In genomic region chr17:13746330-13746729, GRCm38 (mm10) we compare ENCODE assay signal across 22 mouse cellular contexts. TPM values are rescaled to one million over a fixed set of nuclear protein-coding genes. Genes with fewer than 3 reads are reported as not detected.
DNase-seq lines count a peak whose midpoint lies in the region; ATAC-seq and TF ChIP-seq lines count a peak whose summit lies in the region.
"Had no signal": no experiment of that assay in that cellular context is flagged by ENCODE, and none has a peak within 500 bp of the region (broad histone marks: within the 10 kb centered on the region; RNA-seq: fewer than 3 reads in every experiment).

No protein-coding gene starts in this region.

- H3K9ac ChIP-seq in heart, adult 2 months (ENCODE audit: low read depth, low read length): no peak overlapping the region
- no peak overlapping the region for H3K9ac ChIP-seq in lung, embryonic 14.5 days
- no peak overlapping the region for H3K9ac ChIP-seq in CH12.LX (ENCODE audit: insufficient read depth, low read depth)
- no peak overlapping the region for H3K9ac ChIP-seq in kidney, embryonic 15.5 days
- H3K9ac ChIP-seq: heart, embryonic 15.5 days; hindbrain, embryonic 13.5 days; intestine, embryonic 15.5 days; liver, embryonic 15.5 days; midbrain, embryonic 15.5 days; neural tube, embryonic 15.5 days had no signal

- H3K79me2 ChIP-seq in heart, adult 2 months (replicated peaks; ENCODE audit: control insufficient read depth, insufficient read depth, low read length): no peaks in the 10 kb centered on the region
- no peaks in the 10 kb centered on the region for H3K79me2 ChIP-seq in CH12.LX (replicated peaks; ENCODE audit: control insufficient read depth, extremely low read depth, insufficient read depth, poor library complexity, severe bottlenecking)

- WGBS in heart, adult 2 months: 44% methylated on average over 6 of the region's 6 CpGs
- WGBS in lung, embryonic 14.5 days: 60% methylated on average over 6 of the region's 6 CpGs
- 59% methylated on average over 6 of the region's 6 CpGs for WGBS in kidney, embryonic 15.5 days

- no peak overlapping the region for H3K4me3 ChIP-seq in heart, adult 2 months
- no peak overlapping the region for H3K4me3 ChIP-seq in lung, embryonic 14.5 days (ENCODE audit: low read depth, low read length)
- no peak overlapping the region for H3K4me3 ChIP-seq in CH12.LX (replicated peaks in 1 of 3; ENCODE audit: low read depth in 2 of 3, low read length in 2 of 3, poor library complexity in 1 of 3)
- no peak overlapping the region for H3K4me3 ChIP-seq in kidney, embryonic 15.5 days (replicated peaks)
- H3K4me3 ChIP-seq: heart, embryonic 15.5 days; hindbrain, embryonic 13.5 days; intestine, embryonic 15.5 days; liver, embryonic 15.5 days; midbrain, embryonic 15.5 days; myocyte; neural tube, embryonic 15.5 days had no signal

- TF ChIP-seq CTCF in heart, adult 2 months (IDR thresholded peaks at IDR 0.05): 0 out of 2 replicates have a peak, but pooled peaks have one; percentile 7
- TF ChIP-seq CTCF in lung, embryonic 14.5 days (IDR thresholded peaks at IDR 0.05; ENCODE audit: low read depth): no peak
- no peak for TF ChIP-seq CTCF in CH12.LX (conservative IDR thresholded peaks at IDR 0.05 in 1 of 2, IDR thresholded peaks at IDR 0.05 in 1 of 2; ENCODE audit: low read depth in 2 of 2, low read length in 2 of 2)

- DNase-seq in heart, adult 2 months: no peak
- no peak for DNase-seq in heart, postnatal 4 days
- peak; percentile 42 for DNase-seq in lung, embryonic 14.5 days
- no peak for DNase-seq in lung, postnatal 14 days
- peak; percentile 54 for DNase-seq in CH12.LX (ENCODE audit: extremely low read depth)
- DNase-seq in spleen, adult 12 weeks (ENCODE audit: low spot score): no peak
- DNase-seq: adrenal gland, postnatal 25 days; cerebellum, adult 11-12 months; cerebellum, postnatal 14 days; embryo, embryonic 11 days; spleen, adult 18-20 months had no signal

- ATAC-seq in lung, embryonic 14.5 days (ENCODE audit: insufficient read depth): no peak
- ATAC-seq in megakaryocyte, adult 5-6 weeks (ENCODE audit: poor library complexity, severe bottlenecking): peak; percentile 87
- no peak for ATAC-seq in kidney, embryonic 15.5 days (replicated peaks; ENCODE audit: low FRiP score)
- ATAC-seq: intestine, embryonic 15.5 days had no signal

- no peak for TF ChIP-seq EP300 in heart, adult 2 months (IDR thresholded peaks at IDR 0.05; ENCODE audit: insufficient read depth, low read depth, low read length)
- TF ChIP-seq EP300 in CH12.LX (IDR thresholded peaks at IDR 0.05; ENCODE audit: low read length): peak; percentile 50

- no peak for TF ChIP-seq RAD21 in CH12.LX (IDR thresholded peaks at IDR 0.05; ENCODE audit: low read depth, low read length)

- H3K9me3 ChIP-seq in lung, embryonic 14.5 days (ENCODE audit: low read depth, low read length): no peaks in the 10 kb centered on the region
- peaks cover 7% of the 10 kb centered on the region for H3K9me3 ChIP-seq in CH12.LX (replicated peaks; ENCODE audit: low read length)
- H3K9me3 ChIP-seq in kidney, embryonic 15.5 days (replicated peaks): no peaks in the 10 kb centered on the region
- H3K9me3 ChIP-seq: heart, embryonic 15.5 days; hindbrain, embryonic 13.5 days; intestine, embryonic 15.5 days; liver, embryonic 15.5 days; midbrain, embryonic 15.5 days; neural tube, embryonic 15.5 days had no signal

- intact Hi-C loops in heart, adult 2 months (cut with DNase I): loop anchor here (5.0 kb wide), 1 partner anchor 44 kb away; no protein-coding TSS in a partner anchor

- dilution Hi-C loops in CH12.LX (cut with MboI; ENCODE audit: extremely low pct_ligation_motif_present, extremely low pct_unique_long_range_greater_than_20kb, low sequenced_read_pairs): no loop called here

- in situ Hi-C loops in CH12.LX (cut with MboI; ENCODE audit: low pct_ligation_motif_present, low pct_unique_long_range_greater_than_20kb, low sequenced_read_pairs): no loop called here

- no peaks in the 10 kb centered on the region for H3K27me3 ChIP-seq in heart, adult 2 months (ENCODE audit: control insufficient read depth, insufficient read depth, low read length)
- H3K27me3 ChIP-seq in lung, embryonic 14.5 days (ENCODE audit: insufficient read depth, low read length): no peaks in the 10 kb centered on the region
- H3K27me3 ChIP-seq in CH12.LX (replicated peaks): peaks cover 38% of the 10 kb centered on the region
- H3K27me3 ChIP-seq in kidney, embryonic 15.5 days: no peaks in the 10 kb centered on the region
- H3K27me3 ChIP-seq: heart, embryonic 15.5 days; hindbrain, embryonic 13.5 days; intestine, embryonic 15.5 days; midbrain, embryonic 15.5 days; neural tube, embryonic 15.5 days had no signal

- H3K27ac ChIP-seq in heart, adult 2 months: no peak overlapping the region
- H3K27ac ChIP-seq in lung, embryonic 14.5 days (ENCODE audit: low read depth): no peak overlapping the region
- no peak overlapping the region for H3K27ac ChIP-seq in CH12.LX (ENCODE audit: insufficient read depth, low read depth)
- H3K27ac ChIP-seq in kidney, embryonic 15.5 days: no peak overlapping the region
- H3K27ac ChIP-seq: heart, embryonic 15.5 days; intestine, embryonic 15.5 days; liver, embryonic 15.5 days; neural tube, embryonic 15.5 days had no signal

- no peak for TF ChIP-seq POLR2A in heart, adult 2 months (IDR thresholded peaks at IDR 0.05; ENCODE audit: insufficient read depth, low read depth, low read length)
- TF ChIP-seq POLR2A in CH12.LX (IDR thresholded peaks at IDR 0.05; ENCODE audit: low read depth, low read length): no peak

- no peaks in the 10 kb centered on the region for H3K36me3 ChIP-seq in heart, adult 2 months (ENCODE audit: control insufficient read depth, insufficient read depth, low read length)
- no peaks in the 10 kb centered on the region for H3K36me3 ChIP-seq in lung, embryonic 14.5 days (ENCODE audit: insufficient read depth)
- no peaks in the 10 kb centered on the region for H3K36me3 ChIP-seq in CH12.LX (replicated peaks in 1 of 2; ENCODE audit: control insufficient read depth in 1 of 2, insufficient read depth in 1 of 2, low read length in 1 of 2)
- H3K36me3 ChIP-seq in kidney, embryonic 15.5 days: no peaks in the 10 kb centered on the region
- H3K36me3 ChIP-seq: G1E; heart, embryonic 15.5 days; hindbrain, embryonic 13.5 days; intestine, embryonic 15.5 days; liver, embryonic 15.5 days; midbrain, embryonic 15.5 days; neural tube, embryonic 15.5 days had no signal

- peaks cover 5% of the 10 kb centered on the region; the same call in 1 of the 2 replicates for H3K4me1 ChIP-seq in heart, adult 2 months (ENCODE audit: control insufficient read depth, insufficient read depth, low read length)
- H3K4me1 ChIP-seq in lung, embryonic 14.5 days (ENCODE audit: insufficient read depth): peaks cover 35% of the 10 kb centered on the region
- H3K4me1 ChIP-seq in CH12.LX (ENCODE audit: control insufficient read depth in 1 of 2, insufficient read depth in 2 of 2): peaks cover 3 to 19% of the 10 kb centered on the region in 2 experiments; a peak in 3 of 4 replicates
- peaks cover 50% of the 10 kb centered on the region for H3K4me1 ChIP-seq in kidney, embryonic 15.5 days

- no peak overlapping the region for H3K4me2 ChIP-seq in lung, embryonic 14.5 days
- H3K4me2 ChIP-seq in CH12.LX (ENCODE audit: insufficient read depth, low read depth, poor library complexity, severe bottlenecking): no peak overlapping the region
- H3K4me2 ChIP-seq in kidney, embryonic 15.5 days: no peak overlapping the region
- H3K4me2 ChIP-seq: heart, embryonic 15.5 days; hindbrain, embryonic 13.5 days; intestine, embryonic 15.5 days; liver, embryonic 15.5 days; neural tube, embryonic 15.5 days had no signal

TF ChIP-seq in CH12.LX, 34 proteins besides CTCF, POLR2A, EP300 and RAD21 (continues in another document):
- TF ChIP-seq SIN3A (IDR thresholded peaks at IDR 0.05; ENCODE audit: low read length): no peak
- TF ChIP-seq POLR2AphosphoS2 (IDR thresholded peaks at IDR 0.05; ENCODE audit: low read depth, low read length): no peak
- TF ChIP-seq JUND (conservative IDR thresholded peaks at IDR 0.05; ENCODE audit: low read depth, low read length): no peak
- TF ChIP-seq IRF4 (IDR thresholded peaks at IDR 0.05; ENCODE audit: low read depth, low read length): peak; percentile 46; the same call in 1 of the 2 replicates
- no peak for TF ChIP-seq USF1 (IDR thresholded peaks at IDR 0.05; ENCODE audit: low read depth, low read length)
- peak; percentile 74; the same call in 1 of the 2 replicates for TF ChIP-seq MAFK (IDR thresholded peaks at IDR 0.05; ENCODE audit: insufficient replicate concordance, low read length)
- no peak for TF ChIP-seq RCOR1 (conservative IDR thresholded peaks at IDR 0.05; ENCODE audit: low read depth, low read length)
- peak; percentile 44; the same call in 1 of the 2 replicates for TF ChIP-seq BHLHE40 (IDR thresholded peaks at IDR 0.05; ENCODE audit: low read depth, low read length)
- TF ChIP-seq NELFE (IDR thresholded peaks at IDR 0.05; ENCODE audit: low read depth, low read length): no peak
- no peak for TF ChIP-seq CHD2 (IDR thresholded peaks at IDR 0.05; ENCODE audit: low read length)
- TF ChIP-seq MAZ (IDR thresholded peaks at IDR 0.05; ENCODE audit: low read depth, low read length): no peak
- TF ChIP-seq SMC3 (IDR thresholded peaks at IDR 0.05; ENCODE audit: low read depth, low read length): no peak
- no peak for TF ChIP-seq JUN (IDR thresholded peaks at IDR 0.05; ENCODE audit: insufficient read depth, low read depth, low read length)

RNA-seq across cellular contexts. Expression of gene Afdn, which starts 14.0 kb away (rescaled TPM):
- 10 to 100 TPM; 60.7 to 90.9 TPM for total RNA-seq in heart, adult 2 months (2021)
- polyA plus RNA-seq in heart, adult 2 months (2012; rRNA removed): 36.9 and 69.6 TPM in 2 replicates
- 100 to 1,000 TPM in 1 of 2 experiments, 10 to 100 TPM in 1; 90.0 to 105 TPM for total RNA-seq in heart, postnatal 4 days (2021)
- polyA plus RNA-seq in lung, embryonic 14.5 days (2014; fragmentation: Nextera tagmentation; extraction: Ambion mirVana): 138 TPM in 2 replicates
- total RNA-seq in CH12.LX (2012; rRNA removed) (11.3 and 18.3 TPM in 2 replicates), CH12.LX (2014; rRNA removed) (11.5 and 11.9 TPM in 2 replicates)
- polyA plus RNA-seq in CH12.LX (2012; ENCODE audit: insufficient read length, low read depth): 18.0 and 23.3 TPM in 2 replicates
- total RNA-seq in megakaryocyte, adult 5-6 weeks (2015): 14.1 and 15.3 TPM in 2 replicates
- 22.6 and 29.1 TPM in 2 replicates for total RNA-seq in megakaryocyte, adult 5-6 weeks (2017)
- polyA plus RNA-seq in kidney, embryonic 15.5 days (2015; fragmentation: Nextera tagmentation; extraction: Ambion mirVana): 76.5 and 81.2 TPM in 2 replicates

RNA-seq across cellular contexts. Expression of gene Tcte2, which starts 15.3 kb away (rescaled TPM):
- total RNA-seq in heart, adult 2 months (2021): 1 to 10 TPM; 3.8 to 6.3 TPM
- polyA plus RNA-seq in heart, adult 2 months (2012; rRNA removed): 2.5 and 3.5 TPM in 2 replicates
- 1 to 10 TPM; 4.7 to 5.2 TPM for total RNA-seq in heart, postnatal 4 days (2021)
- 5.1 and 5.8 TPM in 2 replicates for polyA plus RNA-seq in lung, embryonic 14.5 days (2014; fragmentation: Nextera tagmentation; extraction: Ambion mirVana)
- total RNA-seq in CH12.LX (2012; rRNA removed): 0.17 TPM in 1 of 2 replicates, not detected in the other
- total RNA-seq in CH12.LX (2014; rRNA removed): not detected in 2 replicates
- polyA plus RNA-seq in CH12.LX (2012; ENCODE audit: insufficient read length, low read depth): not detected in 2 replicates
- not detected in 2 replicates for total RNA-seq in megakaryocyte, adult 5-6 weeks (2015)
- not detected in 2 replicates for total RNA-seq in megakaryocyte, adult 5-6 weeks (2017)
- polyA plus RNA-seq in kidney, embryonic 15.5 days (2015; fragmentation: Nextera tagmentation; extraction: Ambion mirVana): 2.8 and 3.2 TPM in 2 replicates
- total RNA-seq: megakaryocyte-erythroid progenitor cell, adult 5-6 weeks had no signal
- polyA plus RNA-seq: G1E had no signal

Comparison
In these comparisons a context has a peak if more than half of its experiments do, and no peak if none do; other contexts are left out.
1. DNase-seq: peak in lung, embryonic 14.5 days (single experiment) and CH12.LX (single experiment); none in heart, adult 2 months (0 of 2), heart, postnatal 4 days (single experiment), lung, postnatal 14 days (single experiment) and spleen, adult 12 weeks (single experiment).
2. RNA of gene Tcte2, which starts 15.3 kb away (total RNA-seq): 3.8 to 6.3 TPM in heart, adult 2 months and 4.7 to 5.2 TPM in heart, postnatal 4 days; 0.17 TPM in CH12.LX and not detected in megakaryocyte, adult 5-6 weeks; every median in the first group is over 4 times any median in the second.